Comparison of ENCODE assay signal across 20 mouse cellular contexts in the genomic region with DNA sequence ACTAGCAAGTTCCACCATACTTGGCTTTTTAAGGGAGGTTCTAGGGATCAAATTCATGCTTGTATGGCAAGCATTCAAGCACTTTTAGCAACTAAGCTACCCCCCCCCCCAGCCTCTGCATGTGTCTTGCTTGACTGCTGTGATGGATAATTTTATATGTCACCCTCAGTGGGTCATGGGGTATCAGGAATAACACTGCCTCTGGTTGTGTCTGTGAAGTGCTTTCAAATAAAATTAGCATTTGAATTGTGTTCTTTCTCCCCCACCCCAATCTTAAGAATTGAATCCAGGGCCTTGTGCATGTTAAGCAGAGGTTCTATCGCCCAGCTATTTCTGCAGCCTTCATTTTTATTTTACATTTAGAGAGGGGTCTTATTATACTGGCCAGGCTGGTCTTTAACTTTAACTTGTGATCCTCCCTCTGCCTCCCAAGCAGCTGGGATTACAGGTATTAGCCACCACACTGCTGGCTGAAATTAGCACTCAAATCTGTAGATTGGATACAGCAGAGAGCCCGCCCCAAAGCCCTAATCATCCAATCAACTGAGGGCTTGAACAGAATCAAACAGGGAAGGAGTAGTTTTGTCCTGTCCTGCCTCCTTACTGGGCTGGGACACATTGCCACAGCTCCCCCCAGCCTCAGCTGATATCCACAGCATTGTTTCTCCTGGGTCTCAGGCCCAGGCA. TPM values are rescaled to one million over a fixed set of nuclear protein-coding genes. Genes with fewer than 3 reads are reported as not detected.
"Had no signal": no experiment of that assay in that cellular context is flagged by ENCODE, and none has a peak within 500 bp of the region (broad histone marks: within the 10 kb centered on the region; RNA-seq: fewer than 3 reads in every experiment).

No protein-coding gene starts in this region.

- H3K4me2 ChIP-seq: limb, embryonic 12.5 days; limb, embryonic 15.5 days; liver, embryonic 11.5 days; lung, embryonic 14.5 days; neural tube, embryonic 13.5 days had no signal

- H3K36me3 ChIP-seq: limb, embryonic 12.5 days; limb, embryonic 15.5 days; neural tube, embryonic 13.5 days had no signal

- H3K27ac ChIP-seq: limb, embryonic 12.5 days; limb, embryonic 15.5 days; liver, embryonic 14.5 days; macrophage; neural tube, embryonic 13.5 days had no signal

- DNase-seq: kidney, adult 18-20 months; kidney, adult 9 months; kidney, postnatal 14 days; kidney, postnatal 4 days; layer of hippocampus, adult 9-11 months; left cerebral cortex, postnatal 4 days; liver, postnatal 0 days; lung, embryonic 14.5 days; midbrain, embryonic 14.5 days; thymus, adult 18-20 months; thymus, postnatal 36 days had no signal

- ATAC-seq: liver, postnatal 0 days; lung, postnatal 0 days had no signal

- H3K27me3 ChIP-seq: neural tube, embryonic 13.5 days had no signal

- H3K9me3 ChIP-seq: limb, embryonic 12.5 days; limb, embryonic 15.5 days; neural tube, embryonic 13.5 days had no signal

- H3K4me3 ChIP-seq: limb, embryonic 12.5 days; limb, embryonic 15.5 days; myocyte; neural tube, embryonic 13.5 days had no signal

- H3K4me1 ChIP-seq: limb, embryonic 12.5 days; limb, embryonic 15.5 days had no signal

- H3K9ac ChIP-seq: limb, embryonic 12.5 days; limb, embryonic 15.5 days; liver, embryonic 14.5 days; liver, postnatal 0 days; lung, embryonic 14.5 days; neural tube, embryonic 13.5 days had no signal

RNA-seq across cellular contexts. Expression of a gene that starts 36.6 kb away (rescaled TPM):
- polyA plus RNA-seq: macrophage; myocyte; spleen, adult 2 months had no signal
